Mouse (Mus musculus) spleen, postnatal 10 days (tissue): Measurements from ENCODE around the gene Igfbp6.

Experiments used
- DNase-seq, 2 experiments: peaks; one replicate each; pipeline ENCODE4 v3.0.0; 2021 to 2022; ENCODE audit warnings: low spot score in 2 of 2

Gene Igfbp6

DNA sequence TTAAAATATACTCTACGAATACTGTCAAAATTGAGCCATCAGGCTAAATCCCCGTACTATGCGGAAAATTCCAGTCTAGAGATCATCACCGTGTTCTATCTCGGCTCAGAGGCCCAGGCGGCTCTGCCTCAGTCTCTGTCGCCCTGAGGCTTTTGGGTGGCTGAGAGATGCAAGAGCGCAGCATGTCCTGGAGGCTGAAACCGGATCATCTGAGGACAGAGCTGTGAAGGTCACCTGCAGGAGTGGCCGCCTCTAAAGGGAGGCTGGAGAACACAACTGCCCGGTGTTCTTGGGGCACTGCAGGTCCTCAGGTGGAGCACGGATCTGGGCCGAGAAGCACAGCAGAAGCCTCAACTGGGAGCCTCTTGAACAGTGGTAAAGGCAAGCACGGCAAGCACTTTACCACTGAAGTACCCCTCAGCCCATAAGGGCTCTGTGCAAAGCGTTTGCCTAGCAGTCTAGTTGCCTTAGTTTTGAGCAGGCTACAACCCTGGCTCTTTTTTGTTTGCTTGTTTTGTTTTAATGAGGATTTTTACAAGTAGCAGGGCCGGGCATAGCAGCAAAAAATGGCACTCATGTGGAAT is 31.7 kb downstream of the Igfbp6 start:
- DNase-seq: no peak

DNA sequence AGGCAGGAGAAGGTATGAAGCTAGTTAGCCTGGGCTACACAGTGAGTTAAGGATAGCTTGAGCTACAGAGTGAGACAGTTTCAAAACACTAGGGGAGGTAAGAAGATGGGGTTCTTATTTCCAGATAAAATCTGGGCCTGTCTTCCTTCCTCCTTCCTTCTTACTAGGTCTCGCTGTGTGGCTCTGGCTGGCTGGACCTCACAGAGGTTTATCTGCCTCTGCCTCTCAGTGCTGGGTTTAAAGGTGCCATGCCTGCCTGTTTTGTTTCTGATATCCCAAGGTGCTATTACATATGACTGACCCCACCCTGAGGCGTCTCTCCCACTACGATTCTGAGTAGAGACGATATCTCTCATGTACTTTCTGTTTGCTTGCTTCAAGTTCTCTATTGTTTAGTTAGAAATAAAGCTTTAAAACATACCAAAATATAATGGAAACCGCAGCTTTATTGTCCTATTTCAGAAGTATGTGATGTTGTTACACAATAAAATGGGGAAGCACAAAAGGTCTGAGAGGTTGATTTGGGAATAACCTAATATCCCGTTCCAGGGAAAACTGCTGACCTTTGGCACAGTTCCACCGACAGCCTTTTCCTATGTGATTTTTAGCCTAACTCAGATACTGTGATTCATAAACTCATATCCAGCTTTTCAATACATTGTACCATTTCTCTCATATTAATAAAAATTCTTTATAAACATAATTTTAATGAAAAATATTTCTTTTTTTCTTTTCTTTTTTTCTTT is 32.6 kb downstream of the Igfbp6 start:
- DNase-seq: no peak

DNA sequence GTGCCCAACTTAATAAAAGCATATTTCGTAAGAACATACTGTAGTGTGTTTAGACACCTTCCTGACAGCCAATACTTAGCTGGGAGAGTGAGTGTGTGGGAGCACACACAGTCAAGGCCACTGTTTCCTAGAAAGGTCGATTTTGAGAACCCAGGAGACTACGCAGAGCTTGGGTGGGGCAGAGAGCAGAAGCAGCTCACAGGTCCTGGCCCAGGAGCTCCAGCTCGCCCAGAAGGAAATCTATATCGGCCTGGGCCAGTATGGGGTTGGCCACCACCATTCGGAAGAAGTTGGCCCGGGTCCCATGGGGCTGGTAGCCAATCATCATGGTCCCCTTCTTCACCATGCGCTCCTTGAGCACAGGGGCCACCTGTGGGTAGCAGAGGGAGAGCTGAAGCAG is 33.3 kb downstream of the Igfbp6 start:
- no peak for DNase-seq

DNA sequence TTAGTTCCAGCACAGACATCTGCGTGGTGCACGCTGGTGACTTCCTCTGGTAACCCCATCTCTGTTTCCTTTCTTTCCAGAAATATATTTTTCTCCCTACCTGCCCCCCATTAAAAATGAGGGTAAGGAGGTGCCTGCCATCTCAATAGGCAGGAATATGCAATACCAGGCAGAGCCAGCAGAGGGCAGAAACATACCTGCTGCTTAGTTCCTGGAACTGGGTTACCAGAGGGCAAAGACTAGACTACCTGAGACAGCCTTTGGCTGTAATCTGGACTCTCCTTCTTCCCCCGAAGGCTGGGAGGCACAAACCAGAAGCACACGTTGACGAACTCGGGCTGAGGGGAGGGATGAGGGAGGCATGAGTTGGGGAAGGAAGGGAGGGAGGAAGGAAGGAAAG is 34.1 kb downstream of the Igfbp6 start:
- DNase-seq: peak; percentile 81 to 89

DNA sequence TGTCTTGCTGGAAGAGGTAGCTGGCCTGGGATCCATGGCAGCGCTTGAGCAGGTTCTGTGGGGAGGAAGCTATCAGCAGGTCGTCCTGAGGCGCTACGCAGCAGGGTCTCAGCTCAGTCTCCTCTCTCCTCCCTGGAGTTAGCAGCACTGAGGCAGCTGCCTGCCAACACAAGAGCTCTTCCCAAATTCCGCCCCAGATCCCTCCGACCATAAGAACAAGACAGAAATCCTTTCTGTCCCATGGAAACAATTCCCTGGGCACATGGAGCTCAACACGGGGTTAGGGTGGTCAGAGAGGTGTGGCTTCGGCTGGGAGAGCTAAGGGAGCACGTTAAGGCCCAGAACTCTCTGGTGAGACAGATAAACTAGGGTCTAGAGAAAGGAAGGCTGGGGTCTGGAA is 34.9 kb downstream of the Igfbp6 start:
- no peak for DNase-seq

DNA sequence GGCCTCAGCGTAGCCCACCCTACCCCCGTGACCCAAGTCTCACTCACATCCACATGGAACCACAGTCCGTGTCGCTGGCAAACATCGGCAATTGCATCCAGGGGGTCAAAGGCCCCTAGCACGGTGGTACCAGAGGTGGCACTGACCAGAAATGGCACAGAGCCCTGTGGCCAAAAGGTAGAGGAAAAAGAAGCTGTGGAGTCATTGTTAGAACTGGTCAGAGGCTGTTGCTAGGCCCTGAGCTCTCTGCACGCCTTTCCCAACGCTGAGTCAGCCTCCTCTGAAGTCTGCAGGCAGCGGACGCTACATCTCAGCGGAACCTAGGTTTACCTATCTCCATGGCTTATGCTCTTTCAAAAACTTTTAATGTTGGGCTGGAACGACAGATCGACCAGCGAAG is 35.8 kb downstream of the Igfbp6 start:
- DNase-seq: no peak

DNA sequence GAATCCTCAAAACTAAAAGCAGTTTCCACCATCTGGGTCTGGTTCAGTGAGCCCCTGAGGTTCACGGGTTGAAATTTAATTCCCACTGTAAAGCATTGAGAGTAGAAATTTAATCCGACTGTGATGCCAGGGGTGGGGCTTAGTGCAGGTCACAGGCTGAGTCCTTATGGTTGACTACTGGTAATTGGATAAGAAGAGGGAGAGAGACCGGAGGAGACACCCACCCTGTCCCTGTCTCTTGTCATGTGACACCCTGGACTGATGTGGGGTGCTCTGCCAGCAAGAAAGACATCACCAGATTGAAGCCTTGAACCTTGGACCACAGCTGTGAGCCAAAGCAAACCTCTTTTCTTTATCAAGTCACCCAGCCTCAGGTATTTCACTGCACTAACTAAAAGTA is 38.9 kb downstream of the Igfbp6 start:
- no peak for DNase-seq

DNA sequence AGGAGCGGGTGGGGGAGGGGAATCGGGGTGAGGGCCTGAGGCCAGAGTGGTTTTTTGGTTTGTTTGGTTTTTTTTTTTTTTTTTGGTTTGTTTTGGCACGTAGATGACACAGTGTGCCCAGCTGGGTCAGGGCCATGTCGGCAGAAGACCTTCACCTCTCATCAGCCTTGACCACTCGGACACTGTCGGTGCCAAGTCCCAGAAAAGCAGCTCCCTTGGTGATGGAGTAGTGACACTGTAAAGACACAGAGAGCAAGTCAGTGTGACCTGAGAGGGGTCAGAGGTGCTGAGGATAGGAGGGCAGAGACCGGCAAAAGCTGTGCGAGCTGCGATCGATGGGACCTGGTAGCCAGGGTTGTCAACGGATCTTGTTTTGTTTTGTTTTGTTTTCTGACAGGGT is 42.1 kb downstream of the Igfbp6 start:
- DNase-seq: no peak

DNA sequence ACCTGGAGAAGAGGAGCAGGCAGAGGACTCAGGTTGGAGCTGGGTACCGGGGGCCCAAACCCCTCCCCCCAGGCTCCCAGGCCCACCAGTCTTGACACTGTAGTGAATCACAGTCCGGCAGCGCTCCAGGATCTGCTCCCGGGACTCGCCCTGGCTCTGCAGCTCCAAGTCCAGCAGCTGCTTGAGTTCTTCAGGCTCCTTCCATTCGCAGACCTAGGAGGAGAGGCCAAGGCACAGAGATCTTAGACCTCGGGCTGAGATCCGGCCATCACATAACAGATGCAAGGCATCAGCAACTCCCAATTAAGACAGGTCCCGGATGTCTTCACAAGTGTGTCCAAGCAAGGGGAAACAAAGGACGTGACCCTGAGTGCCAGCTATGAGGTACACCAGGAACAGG is 43.9 kb downstream of the Igfbp6 start:
- no peak for DNase-seq

DNA sequence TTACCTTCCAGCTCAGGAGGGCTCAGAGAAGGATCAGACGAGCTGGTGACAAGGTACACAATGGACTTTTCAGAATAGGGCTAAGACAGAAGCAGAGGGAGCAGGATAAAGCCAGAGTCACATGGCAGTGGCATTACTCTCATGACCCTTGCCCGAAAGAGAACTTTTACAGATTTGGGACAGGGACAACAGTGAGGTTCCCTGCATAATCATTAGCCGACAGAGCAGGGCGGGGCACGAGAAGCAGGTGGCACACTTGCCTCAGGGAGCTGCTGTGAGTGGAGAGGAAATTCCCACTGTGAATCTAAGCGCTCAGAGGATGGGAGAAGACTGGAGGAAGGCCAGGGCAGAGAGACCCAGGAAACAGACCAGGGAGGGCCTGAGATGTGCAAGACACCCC is 44.7 kb downstream of the Igfbp6 start:
- DNase-seq: no peak

DNA sequence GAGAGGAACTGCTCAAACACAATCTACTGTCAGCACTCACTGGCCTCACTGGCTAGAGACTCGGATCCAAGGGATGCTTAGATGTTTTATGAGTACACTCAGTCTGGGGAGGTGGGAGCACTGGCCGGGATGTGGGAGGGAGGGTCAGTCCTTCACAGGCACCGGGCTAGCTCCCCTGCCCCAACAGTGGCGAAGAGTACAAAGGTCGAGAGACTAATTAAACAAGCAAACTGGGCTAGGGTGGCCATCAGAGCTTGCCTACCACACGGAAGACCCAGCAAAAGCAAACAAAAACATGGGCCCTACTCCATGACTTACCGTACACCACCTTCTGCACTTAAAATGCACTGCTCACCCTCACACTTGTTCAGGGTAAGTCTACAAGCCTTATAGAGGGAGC is 47.5 kb downstream of the Igfbp6 start:
- no peak for DNase-seq

DNA sequence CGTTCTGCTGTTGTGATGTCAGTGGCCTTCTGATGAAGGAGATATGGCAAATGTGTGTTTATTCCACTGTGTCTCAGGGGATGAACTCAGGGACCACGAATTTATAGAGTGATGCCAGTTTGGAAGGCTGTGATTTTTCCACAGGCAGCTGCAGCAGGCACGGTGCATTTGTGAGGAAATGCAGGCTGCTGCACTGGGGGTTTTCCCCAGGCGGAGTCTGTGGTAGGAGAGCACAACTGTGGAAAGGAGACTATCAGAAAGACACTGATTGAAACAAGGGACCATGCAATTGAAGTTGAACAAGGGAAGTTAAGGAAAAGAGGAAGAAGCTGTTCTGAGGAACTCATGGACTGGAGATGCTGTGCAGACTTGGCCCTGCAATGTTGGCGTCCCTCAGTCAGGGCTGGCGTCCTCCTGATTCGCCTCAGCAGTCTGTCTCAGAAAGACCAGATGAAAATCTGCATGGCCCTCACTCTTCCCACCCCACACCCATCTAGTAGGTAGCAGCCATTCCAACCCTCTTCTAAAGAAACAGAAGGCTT is 48.2 kb downstream of the Igfbp6 start:
- DNase-seq: no peak

DNA sequence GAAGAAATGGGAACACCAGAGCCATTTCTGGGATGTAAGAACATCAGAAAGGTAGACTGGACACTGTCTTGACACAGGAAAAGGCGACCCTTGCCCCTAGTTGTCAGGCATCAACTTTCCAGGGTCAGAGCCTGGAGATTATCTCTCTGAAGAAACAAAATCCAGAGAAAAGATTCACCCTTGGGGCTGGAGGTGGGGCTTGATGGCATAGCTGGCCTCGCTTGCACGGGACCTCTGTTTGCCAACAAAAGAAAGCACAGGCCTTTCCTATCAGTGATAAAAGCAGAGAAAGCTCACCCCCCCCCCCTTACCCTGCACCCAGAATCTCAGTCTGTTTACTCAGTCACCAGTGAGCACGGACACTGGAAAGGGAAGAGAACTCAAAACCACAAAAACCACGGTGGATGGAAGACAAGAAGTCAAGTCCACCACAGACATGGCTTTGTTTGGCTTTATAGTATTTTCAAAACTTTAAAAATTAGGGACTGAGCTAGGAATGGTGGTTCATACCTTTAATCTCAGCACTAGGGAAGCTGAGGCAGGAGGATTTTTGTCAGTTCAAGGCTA is 48.7 kb downstream of the Igfbp6 start:
- DNase-seq: no peak

DNA sequence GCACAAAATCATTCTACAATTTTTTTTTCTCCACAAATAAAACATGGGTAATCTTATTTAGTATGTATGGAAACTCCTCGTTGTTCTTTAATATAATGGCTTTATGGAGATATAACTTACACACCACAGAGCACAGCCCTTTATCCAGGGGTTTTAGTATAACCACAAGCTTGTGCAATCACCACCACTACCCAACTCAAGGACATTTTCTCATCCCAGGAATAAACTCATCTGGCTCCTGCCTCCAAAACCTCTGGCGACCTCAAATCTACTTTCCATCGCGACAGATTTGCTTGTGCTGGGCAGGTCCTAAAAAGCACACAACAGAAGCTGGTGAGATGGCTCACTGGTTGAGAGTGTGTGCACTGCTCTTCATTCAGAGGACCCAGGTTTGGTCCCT is 49.5 kb downstream of the Igfbp6 start:
- no peak for DNase-seq

DNA sequence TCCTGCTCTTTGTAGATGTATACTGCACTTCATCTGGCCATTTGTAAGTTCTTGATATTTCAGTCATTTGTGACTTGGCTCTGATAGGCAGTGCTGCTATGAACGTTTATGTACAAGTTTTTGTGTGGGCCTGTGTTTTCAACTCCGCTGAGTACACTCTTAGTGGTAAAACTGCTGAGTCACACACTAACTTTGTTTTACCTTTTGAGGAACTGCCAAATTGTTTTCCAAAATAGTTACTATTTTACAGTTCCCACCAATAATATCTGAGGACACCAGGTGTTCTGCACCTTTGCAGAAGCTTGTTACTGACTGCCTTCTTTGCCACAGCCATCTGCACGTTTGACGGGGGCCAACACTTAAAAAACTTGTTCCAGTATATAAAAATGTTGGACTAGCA is 50.3 kb downstream of the Igfbp6 start:
- DNase-seq: no peak

DNA sequence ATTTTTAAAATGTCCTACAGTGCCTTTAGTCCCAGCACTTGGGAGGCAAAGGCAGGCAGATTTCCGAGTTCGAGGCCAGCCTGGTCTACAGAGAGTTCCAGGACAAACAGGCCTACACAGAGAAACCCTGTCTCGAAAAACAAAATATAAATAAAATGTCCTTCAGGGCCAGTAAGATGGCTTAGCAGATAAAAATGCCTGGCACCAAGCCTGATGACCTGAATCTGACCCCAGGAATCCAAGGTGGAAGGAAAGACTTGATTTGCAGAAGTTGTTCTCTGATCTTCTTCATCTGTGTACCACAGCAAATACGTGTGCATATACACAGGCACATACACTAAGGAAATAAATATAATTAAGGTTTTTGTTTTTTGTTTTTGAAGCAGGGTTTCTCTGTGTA is 51.2 kb downstream of the Igfbp6 start:
- no peak for DNase-seq

DNA sequence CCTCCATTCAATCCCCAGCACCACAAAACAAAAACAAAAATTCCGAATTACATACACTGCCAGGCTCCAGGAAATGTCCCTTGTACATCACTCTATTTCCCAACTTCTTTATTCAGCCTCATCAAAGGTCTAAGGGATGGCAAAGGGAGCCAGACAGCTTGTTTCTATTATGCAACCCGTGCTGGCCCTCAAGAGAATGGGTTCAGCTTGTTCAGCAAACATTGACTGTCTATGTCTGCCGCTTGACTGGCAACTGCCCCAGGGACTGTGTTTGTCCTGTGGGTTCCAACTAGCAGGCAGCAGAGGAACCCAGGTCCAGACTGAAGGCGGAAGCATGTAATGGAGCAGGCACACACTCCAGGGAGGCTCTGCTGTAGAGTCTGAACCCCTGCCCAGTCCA is 54.7 kb downstream of the Igfbp6 start:
- no peak for DNase-seq
